Mouse (Mus musculus) embryonic facial prominence, embryonic 10.5 days (tissue): ENCODE results near the gene Lrp1. TPM values are rescaled to one million over a fixed set of nuclear protein-coding genes. Genes with fewer than 3 reads are reported as not detected.

ENCODE experiments used
- DNase-seq: peaks from one replicate; pipeline ENCODE4 v3.0.0-alpha.2; 2017; ENCODE audit warnings: low spot score
- H3K27ac ChIP-seq: fragments of 300-500 bp; sonication (generic); replicated peaks from 2 replicates; pipeline ENCODE4 v1.5.1; 2016; ENCODE audit warnings: mild to moderate bottlenecking
- H3K27me3 ChIP-seq: fragments of 300-500 bp; sonication (generic); replicated peaks from 2 replicates; pipeline ENCODE4 v1.6.1; 2016; ENCODE audit warnings: low read depth, mild to moderate bottlenecking; ENCODE audit not compliant: poor library complexity, severe bottlenecking
- H3K36me3 ChIP-seq: fragments of 300-500 bp; sonication (generic); replicated peaks from 2 replicates; pipeline ENCODE4 v1.6.1; 2016; ENCODE audit warnings: mild to moderate bottlenecking, moderate library complexity
- H3K4me1 ChIP-seq: fragments of 300-500 bp; sonication (generic); 2 replicates; pipeline ENCODE4 v1.6.1; 2016
- H3K4me3 ChIP-seq: fragments of 300-500 bp; sonication (generic); 2 replicates; pipeline ENCODE4 v1.5.1; 2016; ENCODE audit warnings: mild to moderate bottlenecking, moderate library complexity
- H3K9me3 ChIP-seq: fragments of 300-500 bp; sonication (generic); 2 replicates; pipeline ENCODE4 v1.6.1; 2016; ENCODE audit warnings: mild to moderate bottlenecking
- WGBS: fragments of 180-500 bp; shearing (Covaris S2); methylation state at CpG from one replicate; pipeline ENCODE4 v1.1.7; 2016; 5-methylcytosine and 5-hydroxymethylcytosine counted together
- polyA plus RNA-seq: library from polyadenylated mRNA; unstranded; fragments of >200 nt; fragmentation: Nextera tagmentation; extraction: Ambion mirVana; gene quantifications from 2 replicates; pipeline ENCODE4 v1.2.1, GENCODE M21; 2016

Lrp1 gene
- polyA plus RNA-seq, 1 experiment from 2014 or later: 70.6 TPM

DNA sequence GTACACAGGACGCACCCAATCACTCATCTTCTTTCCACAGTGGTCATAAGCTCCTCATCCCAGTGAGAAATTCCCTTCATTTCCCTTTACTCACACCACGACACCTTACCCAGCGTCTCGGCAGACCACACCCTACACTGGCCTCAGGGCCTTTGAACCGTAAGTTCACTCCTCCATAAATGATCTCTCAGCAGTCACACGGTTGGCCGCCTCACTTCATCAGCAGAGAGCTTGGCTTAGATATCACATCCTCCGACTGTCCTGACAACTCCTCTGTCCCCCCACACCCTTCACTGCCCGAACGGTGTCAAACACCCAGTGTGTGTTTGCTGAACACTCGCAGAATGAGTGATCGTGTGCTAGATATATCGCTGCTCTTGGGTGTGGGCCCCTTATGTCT is 28.1 kb downstream of the Lrp1 start:
- Histone ChIP-seq H3K27ac (no peak overlapping the region), H3K4me1 (peaks cover 31% of the 10 kb centered on the region), H3K36me3 (peaks cover 97% of the 10 kb centered on the region), H3K4me3 (no peak overlapping the region), H3K27me3 (no peaks in the 10 kb centered on the region), H3K9me3 (no peaks in the 10 kb centered on the region)
- DNase-seq: no peak
- 92% methylated on average over 13 of the region's 13 CpGs for WGBS

DNA sequence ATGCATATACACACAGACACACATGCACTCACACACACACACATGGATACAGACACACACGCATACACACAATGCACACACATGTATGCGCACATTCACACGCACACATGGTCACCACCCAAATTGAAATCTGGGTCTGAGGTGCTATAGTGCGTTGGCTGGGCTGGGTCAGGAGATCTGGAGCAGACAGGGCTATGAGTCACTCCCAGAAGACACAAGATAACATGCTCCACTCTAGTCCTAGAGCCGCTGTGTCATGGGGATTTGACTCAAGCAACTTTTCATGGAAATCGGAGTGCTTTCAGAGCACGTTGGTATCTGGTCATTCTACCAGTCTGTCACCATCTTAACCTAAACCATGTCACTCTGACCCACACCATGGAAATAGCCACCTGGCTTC is 28.5 kb downstream of the Lrp1 start:
- H3K27ac ChIP-seq: no peak overlapping the region
- 95% methylated on average over 7 of the region's 7 CpGs for WGBS

DNA sequence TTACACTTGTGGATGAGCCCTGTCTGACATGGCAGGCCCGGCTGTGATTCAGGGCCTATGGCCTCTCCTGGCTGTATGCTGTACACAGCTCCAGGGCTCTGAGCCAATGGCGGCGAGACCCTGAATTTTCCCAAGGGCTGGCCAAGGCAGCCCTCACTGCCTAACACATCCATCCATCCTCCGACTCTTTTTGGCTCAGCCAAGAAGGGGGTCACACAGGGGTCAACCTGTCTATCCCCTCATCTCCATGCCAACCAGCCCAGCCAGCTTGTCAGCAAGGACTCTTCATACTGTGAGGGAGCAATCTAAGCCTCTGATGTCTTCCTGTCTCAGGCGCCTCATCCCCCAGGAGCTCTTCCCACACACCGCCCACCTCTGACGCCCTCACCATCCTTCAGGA is 29.4 kb downstream of the Lrp1 start:
- Histone ChIP-seq H3K4me3 (no peak overlapping the region), H3K27ac (peak overlapping the region; percentile 49; the same call in 1 of the 2 replicates), H3K9me3 (no peaks in the 10 kb centered on the region), H3K27me3 (no peaks in the 10 kb centered on the region), H3K4me1 (peaks cover 18% of the 10 kb centered on the region), H3K36me3 (peaks cover 97% of the 10 kb centered on the region)
- peak; percentile 54 for DNase-seq
- WGBS: 59% methylated on average over 7 of the region's 7 CpGs

More for the DNA sequence above, 28.5 kb downstream of the Lrp1 start:
- Histone ChIP-seq H3K4me1 (peaks cover 27% of the 10 kb centered on the region), H3K4me3 (no peak overlapping the region), H3K9me3 (no peaks in the 10 kb centered on the region), H3K36me3 (peaks cover 97% of the 10 kb centered on the region), H3K27me3 (no peaks in the 10 kb centered on the region)
- DNase-seq: no peak

DNA sequence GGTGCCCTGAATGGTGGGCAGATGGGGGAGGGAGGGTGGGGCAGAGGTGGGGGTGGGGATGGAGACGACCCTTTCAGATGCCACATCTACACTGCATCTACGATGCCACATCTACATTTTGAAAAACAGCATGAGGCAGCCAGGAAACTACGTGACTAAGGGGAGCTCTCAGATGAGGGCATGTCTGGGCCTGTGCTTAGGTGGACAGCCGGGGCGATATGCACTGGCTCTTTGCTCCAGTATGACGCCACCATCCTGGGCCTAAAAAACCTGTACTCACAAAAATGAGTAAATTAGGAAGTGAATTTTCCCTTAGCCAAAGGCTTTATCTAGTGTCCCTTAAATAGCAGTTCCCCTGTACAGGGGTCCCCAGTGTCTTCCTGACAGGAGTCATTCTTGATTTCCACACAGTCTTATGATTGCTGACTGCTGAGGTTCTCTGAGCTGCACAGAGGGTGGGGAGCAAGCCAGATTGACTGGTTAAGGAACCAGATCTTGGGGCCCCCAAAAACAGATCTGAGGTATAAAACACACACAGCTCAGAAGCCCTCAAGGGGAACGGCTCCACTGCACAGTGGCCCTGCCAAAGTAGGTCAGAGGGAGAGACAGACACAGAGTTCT is 30.0 kb downstream of the Lrp1 start:
- H3K27me3 ChIP-seq: no peaks in the 10 kb centered on the region
- H3K9me3 ChIP-seq: no peaks in the 10 kb centered on the region
- H3K27ac ChIP-seq: 0 out of 2 replicates have a peak overlapping the region, but pooled peaks have one; percentile 49
- 85% methylated on average over 7 of the region's 7 CpGs for WGBS
- no peak for DNase-seq
- H3K36me3 ChIP-seq: peaks cover 97% of the 10 kb centered on the region
- no peak overlapping the region for H3K4me3 ChIP-seq
- peaks cover 15% of the 10 kb centered on the region for H3K4me1 ChIP-seq

DNA sequence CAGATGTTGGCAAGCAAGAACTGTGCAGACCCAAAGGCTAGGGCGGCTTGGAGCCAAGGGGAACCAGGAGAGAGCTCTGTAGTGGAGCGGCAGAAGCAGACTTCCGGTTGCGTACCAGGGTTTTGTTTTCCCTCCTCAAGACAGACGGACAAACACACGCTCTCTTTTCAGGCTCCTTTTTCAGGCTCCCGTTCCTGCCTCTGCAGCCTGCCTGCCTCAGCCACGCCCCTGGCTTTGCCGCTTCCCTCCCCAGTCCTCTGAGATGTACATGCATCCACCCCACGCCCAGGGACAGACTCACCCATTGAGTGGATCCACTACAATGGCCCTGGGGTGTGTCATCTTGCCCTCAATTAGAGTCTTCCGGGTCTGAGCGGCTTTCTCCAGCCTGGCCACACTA is 30.7 kb downstream of the Lrp1 start:
- Histone ChIP-seq H3K4me3 (no peak overlapping the region), H3K4me1 (peaks cover 15% of the 10 kb centered on the region), H3K9me3 (no peaks in the 10 kb centered on the region), H3K27ac (no peak overlapping the region), H3K27me3 (no peaks in the 10 kb centered on the region), H3K36me3 (peaks cover 99% of the 10 kb centered on the region)
- no peak for DNase-seq
- 88% methylated on average over 12 of the region's 12 CpGs for WGBS

DNA sequence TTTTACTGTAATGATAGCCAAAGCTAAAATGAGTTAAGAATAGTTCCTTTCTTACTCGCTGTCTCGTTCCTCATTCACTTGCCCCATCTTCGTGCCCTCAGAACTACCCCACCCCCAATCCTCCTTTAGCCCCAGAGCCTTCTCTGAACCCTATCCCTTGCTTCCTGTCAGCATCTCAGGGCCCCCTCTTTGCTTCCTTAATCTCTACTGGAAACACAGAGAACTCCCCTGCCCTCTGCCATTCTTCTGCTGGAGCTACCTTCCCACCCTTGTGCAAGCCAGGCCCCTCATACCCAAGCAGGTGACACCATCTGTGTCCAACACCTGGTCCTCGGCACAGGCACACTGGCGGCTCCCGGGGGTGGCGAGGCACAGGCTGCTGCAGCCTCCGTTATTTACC is 33.2 kb downstream of the Lrp1 start:
- WGBS: 95% methylated on average over 8 of the region's 8 CpGs
- H3K4me1 ChIP-seq: peaks cover 15% of the 10 kb centered on the region
- H3K4me3 ChIP-seq: no peak overlapping the region
- DNase-seq: no peak
- peaks cover 99% of the 10 kb centered on the region for H3K36me3 ChIP-seq
- H3K9me3 ChIP-seq: no peaks in the 10 kb centered on the region
- H3K27ac ChIP-seq: no peak overlapping the region
- no peaks in the 10 kb centered on the region for H3K27me3 ChIP-seq

DNA sequence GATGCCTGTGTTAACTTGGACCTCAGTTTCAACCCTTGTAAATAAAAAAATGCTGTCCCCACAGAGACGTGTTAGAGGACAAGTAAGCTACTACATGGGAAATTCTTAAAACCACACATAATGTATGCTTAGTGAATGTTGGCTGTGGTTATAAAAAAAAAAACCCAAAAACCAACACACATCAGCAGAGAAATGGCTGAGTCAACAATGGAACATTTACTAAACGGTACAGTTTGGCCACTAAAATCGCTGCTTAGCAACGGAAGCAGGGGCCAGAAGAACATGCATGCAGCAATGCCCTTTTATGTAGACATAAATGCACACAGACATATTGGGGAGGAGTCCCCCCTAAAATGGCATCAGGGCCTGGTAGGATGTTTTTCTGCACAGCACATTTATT is 34.7 kb downstream of the Lrp1 start:
- Histone ChIP-seq H3K36me3 (peaks cover 99% of the 10 kb centered on the region), H3K27ac (no peak overlapping the region), H3K4me1 (peaks cover 13% of the 10 kb centered on the region; the same call in 1 of the 2 replicates), H3K27me3 (no peaks in the 10 kb centered on the region), H3K9me3 (no peaks in the 10 kb centered on the region), H3K4me3 (no peak overlapping the region)
- no peak for DNase-seq
- WGBS: 92% methylated on average over 4 of the region's 4 CpGs

DNA sequence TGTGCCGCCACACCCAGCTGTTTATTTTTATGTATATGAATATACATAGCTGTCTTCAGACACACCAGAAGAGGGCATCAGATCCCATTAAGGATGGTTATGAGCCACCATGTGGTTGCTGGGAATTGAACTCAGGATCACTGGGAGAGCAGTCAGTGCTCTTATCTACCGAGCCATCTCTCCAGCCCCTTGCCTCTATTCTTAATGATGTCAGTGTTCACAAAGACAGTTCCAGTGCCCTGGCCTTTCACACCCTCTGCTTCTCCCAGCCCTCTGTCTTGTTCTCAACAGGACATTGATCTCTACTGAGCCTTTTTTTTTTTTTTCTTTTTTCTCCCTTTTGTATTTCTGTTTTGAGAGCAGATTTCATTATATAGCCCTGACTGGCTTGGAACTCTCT is 35.4 kb downstream of the Lrp1 start:
- peaks cover 10% of the 10 kb centered on the region; the same call in 1 of the 2 replicates for H3K4me1 ChIP-seq
- 81% methylated on average over 2 of the region's 2 CpGs for WGBS
- H3K9me3 ChIP-seq: no peaks in the 10 kb centered on the region
- peaks cover 99% of the 10 kb centered on the region for H3K36me3 ChIP-seq
- no peaks in the 10 kb centered on the region for H3K27me3 ChIP-seq
- H3K27ac ChIP-seq: no peak overlapping the region
- no peak overlapping the region for H3K4me3 ChIP-seq
- DNase-seq: no peak

DNA sequence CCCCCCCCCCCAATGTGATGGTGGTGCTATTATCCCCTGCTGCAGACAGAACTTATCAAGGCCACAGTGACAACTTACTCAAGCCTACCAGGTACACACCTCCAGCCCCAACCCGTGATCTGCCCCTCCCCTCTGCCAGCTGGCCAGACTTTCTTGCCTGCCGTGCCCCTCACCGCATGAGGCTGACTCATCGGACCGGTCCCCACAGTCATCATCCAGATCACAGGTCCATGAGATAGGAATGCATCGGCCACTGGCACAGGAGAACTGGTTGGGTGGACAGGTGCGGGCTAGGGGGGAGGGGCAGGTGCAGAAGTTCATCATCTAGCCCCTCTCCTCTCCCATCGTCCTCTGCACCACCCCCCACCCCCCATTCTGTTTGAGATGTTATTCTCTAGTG is 37.3 kb downstream of the Lrp1 start:
- H3K4me1 ChIP-seq: peaks cover 10% of the 10 kb centered on the region; the same call in 1 of the 2 replicates
- H3K27ac ChIP-seq: no peak overlapping the region
- no peak for DNase-seq
- no peak overlapping the region for H3K4me3 ChIP-seq
- no peaks in the 10 kb centered on the region for H3K27me3 ChIP-seq
- 90% methylated on average over 8 of the region's 8 CpGs for WGBS
- H3K36me3 ChIP-seq: peaks cover 99% of the 10 kb centered on the region
- H3K9me3 ChIP-seq: no peaks in the 10 kb centered on the region

DNA sequence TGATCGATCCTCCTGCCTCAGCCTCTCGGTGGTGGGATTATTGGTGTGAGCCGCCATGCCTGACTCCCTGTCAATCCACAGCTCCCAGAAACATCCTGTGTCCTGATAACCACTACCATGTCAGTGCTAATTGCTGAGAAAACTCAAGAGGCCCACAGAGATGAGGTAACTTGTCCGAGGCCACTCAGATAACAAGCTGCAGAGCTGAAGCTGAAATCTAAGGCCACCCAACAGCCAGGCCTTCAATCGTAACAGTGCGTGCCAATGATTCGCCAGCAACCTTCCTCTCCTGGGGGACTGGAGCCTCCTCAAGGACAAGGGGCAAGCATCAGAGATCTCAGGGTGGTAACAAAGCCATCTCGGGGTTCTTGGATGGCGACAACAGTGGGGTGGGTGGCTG is 39.7 kb downstream of the Lrp1 start:
- no peak for DNase-seq
- Histone ChIP-seq H3K9me3 (no peaks in the 10 kb centered on the region), H3K27ac (no peak overlapping the region), H3K4me1 (peaks cover 10% of the 10 kb centered on the region; the same call in 1 of the 2 replicates), H3K36me3 (peaks cover 100% of the 10 kb centered on the region), H3K27me3 (no peaks in the 10 kb centered on the region), H3K4me3 (no peak overlapping the region)
- 89% methylated on average over 9 of the region's 9 CpGs for WGBS

DNA sequence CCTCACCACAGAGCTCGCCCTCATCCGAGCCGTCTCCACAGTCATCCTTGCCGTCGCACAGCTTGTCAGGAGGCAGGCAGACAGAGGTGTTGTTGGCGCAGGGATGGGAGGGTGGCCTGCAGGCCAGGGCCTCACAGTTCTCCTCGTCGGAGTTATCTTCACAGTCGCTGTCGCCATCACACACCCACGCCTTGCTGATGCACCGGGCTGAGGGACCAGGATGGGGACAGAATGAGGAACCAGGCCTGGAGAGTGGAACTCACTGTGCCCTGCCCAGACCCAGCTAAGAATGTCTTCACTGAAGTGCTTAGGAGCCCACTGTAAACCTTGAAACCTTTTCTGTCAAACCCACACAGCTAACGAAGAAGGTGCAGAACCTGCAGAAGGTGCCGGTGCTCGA is 43.0 kb downstream of the Lrp1 start:
- WGBS: 92% methylated on average over 15 of the region's 15 CpGs
- Histone ChIP-seq H3K9me3 (no peaks in the 10 kb centered on the region), H3K36me3 (peaks cover 100% of the 10 kb centered on the region), H3K27me3 (no peaks in the 10 kb centered on the region), H3K27ac (no peak overlapping the region), H3K4me1 (peaks cover 10% of the 10 kb centered on the region; the same call in 1 of the 2 replicates), H3K4me3 (no peak overlapping the region)
- DNase-seq: no peak

DNA sequence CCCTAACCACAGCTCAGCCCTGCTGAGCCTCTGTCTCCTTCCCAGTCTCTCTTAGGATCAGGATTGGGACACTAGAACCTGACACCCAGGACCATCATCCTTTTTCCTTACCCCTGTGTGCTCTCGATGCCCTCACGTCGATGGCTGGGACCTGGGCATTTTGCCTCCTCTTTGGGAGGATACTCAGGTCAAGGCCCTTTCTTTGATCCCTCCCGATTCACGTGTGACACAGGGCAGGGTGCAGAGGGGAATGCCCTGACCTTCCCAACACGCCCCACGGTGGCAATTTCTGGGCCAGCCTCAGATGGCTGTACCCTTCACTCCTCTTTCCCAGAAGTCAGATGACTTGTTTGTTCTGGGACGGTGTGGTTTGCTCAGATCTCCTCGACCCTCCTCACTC is 43.8 kb downstream of the Lrp1 start:
- Histone ChIP-seq H3K9me3 (no peaks in the 10 kb centered on the region), H3K4me3 (no peak overlapping the region), H3K36me3 (peaks cover 100% of the 10 kb centered on the region), H3K27me3 (no peaks in the 10 kb centered on the region), H3K4me1 (peaks cover 5% of the 10 kb centered on the region; the same call in 1 of the 2 replicates), H3K27ac (no peak overlapping the region)
- DNase-seq: no peak
- 85% methylated on average over 9 of the region's 9 CpGs for WGBS

DNA sequence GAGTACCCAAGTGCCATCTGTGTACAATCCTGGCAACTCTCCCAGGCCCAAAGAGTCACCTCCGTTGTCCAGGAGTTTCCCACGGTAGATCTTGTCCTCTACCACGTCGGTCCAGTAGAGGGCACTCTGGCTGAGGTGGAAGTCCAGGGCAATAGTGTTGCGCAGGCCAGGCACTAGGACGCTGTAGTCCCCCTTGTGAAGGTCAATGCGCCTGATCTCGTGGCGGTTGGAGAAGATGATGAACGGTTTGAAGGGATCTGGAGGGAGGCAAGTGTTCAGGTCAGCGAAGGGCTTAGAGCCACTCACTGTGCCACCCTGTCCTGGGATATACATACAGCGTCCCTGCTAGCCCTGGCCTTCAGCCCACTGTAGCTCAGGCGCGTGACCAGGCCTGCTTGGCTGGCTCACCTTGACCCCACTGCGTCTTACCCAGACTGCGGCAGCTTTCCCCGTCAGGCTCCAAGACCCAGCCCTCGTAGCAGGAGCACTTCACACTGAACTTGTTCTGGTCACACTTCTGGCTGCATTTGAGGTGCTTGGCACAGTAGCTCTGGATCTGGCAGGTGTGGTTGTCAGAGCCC is 44.5 kb downstream of the Lrp1 start:
- peak; percentile 57 for DNase-seq
- no peaks in the 10 kb centered on the region for H3K9me3 ChIP-seq
- peaks cover 100% of the 10 kb centered on the region for H3K36me3 ChIP-seq
- 69% methylated on average over 18 of the region's 18 CpGs for WGBS
- H3K4me1 ChIP-seq: no peaks in the 10 kb centered on the region
- no peaks in the 10 kb centered on the region for H3K27me3 ChIP-seq
- no peak overlapping the region for H3K27ac ChIP-seq
- no peak overlapping the region for H3K4me3 ChIP-seq
